Mouse (Mus musculus): ENCODE data around the gene Zscan4-ps3. TPM values are rescaled to one million over a fixed set of nuclear protein-coding genes. Genes with fewer than 3 reads are reported as not detected.

Zscan4-ps3 gene
- polyA plus RNA-seq (2012; rRNA removed), result not detected in 2 replicates

DNA sequence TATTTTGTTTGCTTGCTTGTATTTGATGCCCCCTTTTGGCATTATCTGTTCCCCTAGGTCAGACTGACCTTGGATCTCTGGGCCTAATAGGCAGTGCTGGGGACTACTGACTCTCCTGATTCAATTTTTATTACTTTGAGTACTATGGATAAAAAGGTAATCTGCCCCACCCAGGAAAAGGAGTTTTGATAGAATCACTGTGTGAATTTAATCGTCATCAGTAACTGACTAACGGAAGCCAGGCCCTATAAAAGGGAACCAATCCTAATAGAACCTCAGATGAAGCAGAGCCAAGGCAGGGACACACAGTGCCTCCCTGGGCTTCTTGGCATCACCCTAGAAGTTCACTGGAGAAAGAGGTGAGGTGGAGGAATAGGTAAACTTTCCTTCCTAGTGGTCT is at the start of gene Zscan4-ps3:
TSS of gene Zscan4-ps3 (plus strand) at position 301 of the 400 bp plus-strand sequence.

Other genes starting within 250 kb of the Zscan4-ps3 start
- not detected in 2 replicates for gene Zscan4f, start 211.4 kb upstream of the Zscan4-ps3 start, polyA plus RNA-seq (2012; rRNA removed)
- gene Zscan4-ps2, start 95.0 kb upstream of the Zscan4-ps3 start, polyA plus RNA-seq (2012; rRNA removed), result not detected in 2 replicates
- gene Vmn1r72, start 70.8 kb downstream of the Zscan4-ps3 start, polyA plus RNA-seq (2012; rRNA removed), result not detected in 2 replicates
- gene Vmn1r73, start 121.0 kb downstream of the Zscan4-ps3 start, polyA plus RNA-seq (2012; rRNA removed), result not detected in 2 replicates
- gene Vmn1r74, start 224.7 kb downstream of the Zscan4-ps3 start, polyA plus RNA-seq (2012; rRNA removed), result not detected in 2 replicates

Data from central nervous system, embryonic 11.5 days (tissue).